Mouse (Mus musculus): Measurements from ENCODE around the gene Dda1. TPM values are rescaled to one million over a fixed set of nuclear protein-coding genes. Genes with fewer than 3 reads are reported as not detected.

Dda1 gene
- polyA plus RNA-seq, 1 experiment from 2014 or later = 85.4 TPM

DNA sequence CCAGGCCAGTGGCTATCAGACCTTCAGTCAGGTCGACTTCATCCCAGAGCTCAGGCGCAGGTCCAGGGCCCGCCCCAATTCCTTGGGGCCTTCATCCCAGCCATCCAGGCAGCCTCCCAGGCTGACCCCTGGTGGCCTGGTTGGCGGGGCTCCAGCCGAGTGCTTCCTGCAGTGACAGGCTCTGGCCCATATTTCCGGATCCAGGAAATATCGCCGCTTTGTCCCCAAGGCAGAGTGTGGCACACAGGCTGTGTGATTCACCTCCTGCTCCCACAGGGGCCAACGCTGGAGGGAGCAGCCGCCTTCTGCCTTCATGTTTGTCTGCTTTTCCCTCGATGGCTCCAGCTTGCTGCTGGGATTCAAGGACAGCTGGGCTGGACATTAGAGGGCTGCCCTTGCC, 27.5 kb downstream of the Dda1 start:
- Histone ChIP-seq H3K4me3 (no peak overlapping the region), H3K4me1 (replicated peaks) (peaks cover 50% of the 10 kb centered on the region), H3K27me3 (replicated peaks) (no peaks in the 10 kb centered on the region), H3K9me3 (replicated peaks) (no peaks in the 10 kb centered on the region), H3K27ac (ENCODE audit: poor library complexity, severe bottlenecking) (peak overlapping the region; percentile 80), H3K36me3 (peaks cover 25% of the 10 kb centered on the region), H3K4me2 (no peak overlapping the region), H3K9ac (no peak overlapping the region)
- 24% methylated on average over 11 of the region's 11 CpGs for WGBS
- peak; percentile 72 for ATAC-seq (ENCODE audit: insufficient number of reproducible peaks, low FRiP score)

DNA sequence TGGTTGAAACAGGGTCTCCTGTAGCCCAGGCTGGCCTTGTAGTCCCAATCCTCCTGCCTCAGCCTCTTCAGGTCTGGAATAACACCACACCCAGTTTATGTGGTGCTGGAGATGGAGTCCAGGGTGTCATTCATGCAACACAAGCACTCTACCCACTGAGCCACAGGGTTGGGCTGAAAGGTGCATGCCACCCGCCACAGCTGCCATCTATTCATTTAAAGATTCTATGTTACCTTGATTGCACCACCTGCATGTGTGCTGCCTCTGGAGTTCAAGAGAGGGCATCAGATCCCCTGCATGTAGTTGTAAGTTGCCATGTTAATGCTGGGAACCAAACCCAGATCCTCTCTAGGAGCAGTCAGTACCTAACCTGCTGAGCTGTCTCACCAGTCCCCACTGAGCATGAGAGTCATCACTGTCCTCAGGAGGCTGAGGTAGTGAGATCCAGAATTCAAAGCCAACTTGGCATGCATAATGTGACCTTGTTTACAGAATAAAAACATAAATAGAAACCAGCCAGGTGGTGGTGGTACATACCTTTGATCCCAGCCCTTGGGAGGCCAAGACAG, 28.2 kb downstream of the Dda1 start:
- Histone ChIP-seq H3K4me1 (replicated peaks) (peaks cover 50% of the 10 kb centered on the region), H3K9ac (no peak overlapping the region), H3K4me2 (no peak overlapping the region), H3K4me3 (no peak overlapping the region), H3K27ac (ENCODE audit: poor library complexity, severe bottlenecking) (peak overlapping the region; percentile 80), H3K36me3 (peaks cover 18% of the 10 kb centered on the region), H3K9me3 (replicated peaks) (no peaks in the 10 kb centered on the region), H3K27me3 (replicated peaks) (no peaks in the 10 kb centered on the region)
- no peak for ATAC-seq (ENCODE audit: insufficient number of reproducible peaks, low FRiP score)
- 70% methylated on average over 1 of the region's 1 CpGs for WGBS

DNA sequence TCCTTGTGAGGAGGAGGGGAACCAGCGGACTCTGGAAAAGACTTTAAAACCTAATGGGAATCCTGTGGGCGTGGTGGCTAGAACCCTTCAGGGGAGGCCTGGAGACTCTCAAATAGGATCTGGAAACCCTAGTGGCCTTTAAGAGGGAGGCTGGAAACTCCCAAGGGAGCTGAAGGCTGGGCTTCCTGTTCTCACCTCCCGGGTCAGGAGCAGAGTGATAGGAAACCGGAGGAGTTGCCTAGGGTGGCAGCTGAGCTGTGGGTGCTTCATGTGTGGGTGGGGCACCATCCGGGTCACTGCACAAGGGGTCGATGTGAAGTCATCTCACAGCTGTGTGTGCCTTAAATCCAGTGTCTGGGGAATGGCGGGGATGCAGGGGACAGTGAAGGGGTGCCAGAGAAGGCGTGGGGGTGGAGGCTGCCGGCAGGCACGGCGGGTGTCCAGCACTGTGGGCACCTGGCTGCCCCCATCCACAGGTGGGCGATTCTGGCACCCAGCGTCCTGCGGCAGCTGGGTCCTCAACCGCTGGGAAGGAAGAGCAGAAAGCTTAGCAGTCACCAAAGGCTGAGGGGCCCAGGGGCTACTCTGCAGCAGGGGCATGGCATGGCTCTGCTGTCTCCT, 29.0 kb downstream of the Dda1 start:
- Histone ChIP-seq H3K36me3 (peaks cover 10% of the 10 kb centered on the region), H3K9me3 (replicated peaks) (no peaks in the 10 kb centered on the region), H3K27me3 (replicated peaks) (no peaks in the 10 kb centered on the region), H3K4me3 (no peak overlapping the region), H3K4me2 (peak overlapping the region; percentile 30), H3K27ac (ENCODE audit: poor library complexity, severe bottlenecking) (peak overlapping the region; percentile 80), H3K9ac (0 out of 2 replicates have a peak overlapping the region, but pooled peaks have one; percentile 38), H3K4me1 (replicated peaks) (peaks cover 50% of the 10 kb centered on the region)
- 16% methylated on average over 15 of the region's 15 CpGs for WGBS
- no peak for ATAC-seq (ENCODE audit: insufficient number of reproducible peaks, low FRiP score)

DNA sequence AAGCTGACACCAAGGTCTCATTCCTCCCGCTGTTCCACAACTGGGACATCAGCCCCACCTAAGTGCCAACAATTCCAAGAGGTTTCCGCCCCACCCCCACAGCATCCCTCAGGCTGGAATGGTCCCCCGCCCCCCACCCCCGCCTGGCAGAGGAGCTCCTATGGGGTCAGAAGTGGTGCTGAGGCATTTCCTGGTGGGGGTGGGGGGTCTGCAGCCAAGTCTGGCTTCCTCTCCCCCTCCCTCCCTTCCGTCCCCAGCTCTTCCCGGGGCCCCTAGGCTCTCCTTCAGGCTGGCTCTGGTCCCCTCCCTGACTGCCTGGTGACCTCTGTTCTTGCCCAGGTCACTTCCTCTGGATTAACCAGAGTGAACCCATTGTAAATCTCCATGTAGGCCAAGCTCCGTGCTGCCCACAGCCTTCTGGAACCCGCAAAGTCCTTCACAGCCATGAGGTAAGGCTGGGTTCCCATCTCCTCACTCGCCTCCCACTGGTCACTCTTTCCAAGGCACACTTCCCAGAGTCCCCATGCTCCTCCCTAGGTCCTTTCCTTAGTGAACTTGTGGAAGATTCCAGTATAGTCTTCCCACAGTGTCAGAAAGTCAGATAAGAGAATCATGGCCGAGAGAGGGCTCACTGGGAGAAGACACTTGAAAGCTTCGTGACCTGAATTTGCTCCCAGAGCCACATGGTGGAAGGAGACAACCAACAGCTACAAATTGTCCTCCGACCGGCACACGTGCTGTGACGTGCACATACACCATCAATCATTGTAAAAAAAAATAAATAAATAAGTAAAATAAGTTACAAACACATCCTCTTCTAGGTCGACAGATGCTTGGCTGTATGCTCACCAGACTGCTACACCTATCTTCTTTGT, 30.1 kb downstream of the Dda1 start:
- H3K36me3 ChIP-seq = peaks cover 2% of the 10 kb centered on the region; the same call in 1 of the 2 replicates
- H3K4me3 ChIP-seq = no peak overlapping the region
- H3K4me2 ChIP-seq = peak overlapping the region; percentile 30
- H3K27ac ChIP-seq (ENCODE audit: poor library complexity, severe bottlenecking) = peak overlapping the region; percentile 80
- no peak overlapping the region for H3K9ac ChIP-seq
- H3K9me3 ChIP-seq (replicated peaks) = no peaks in the 10 kb centered on the region
- no peaks in the 10 kb centered on the region for H3K27me3 ChIP-seq (replicated peaks)
- 29% methylated on average over 16 of the region's 16 CpGs for WGBS
- H3K4me1 ChIP-seq (replicated peaks) = peaks cover 50% of the 10 kb centered on the region
- peak; percentile 60 for ATAC-seq (ENCODE audit: insufficient number of reproducible peaks, low FRiP score)

DNA sequence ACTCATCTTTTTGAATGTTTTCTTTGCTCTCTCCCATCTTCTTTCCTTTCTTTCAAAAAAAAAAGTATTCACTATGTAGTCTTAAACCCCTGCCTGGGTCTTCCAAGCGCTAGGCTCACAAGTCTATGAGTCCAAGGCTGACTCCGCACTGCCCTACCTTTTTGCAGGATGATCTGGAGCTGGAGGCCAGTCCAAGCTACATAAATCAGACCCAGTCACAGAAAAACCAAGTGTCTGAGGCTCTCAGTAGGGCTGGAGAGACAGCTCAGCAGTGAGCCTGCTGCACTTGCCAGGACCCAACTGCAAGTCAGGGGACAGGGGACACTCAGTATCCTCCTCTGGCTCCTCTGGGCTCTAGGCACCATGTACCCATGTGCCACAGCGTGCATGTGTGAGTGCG, 35.4 kb downstream of the Dda1 start:
- H3K27ac ChIP-seq (ENCODE audit: poor library complexity, severe bottlenecking) = no peak overlapping the region
- H3K4me2 ChIP-seq = no peak overlapping the region
- no peak overlapping the region for H3K9ac ChIP-seq
- H3K4me3 ChIP-seq = no peak overlapping the region
- 82% methylated on average over 4 of the region's 4 CpGs for WGBS
- peaks cover 19% of the 10 kb centered on the region for H3K4me1 ChIP-seq (replicated peaks)
- H3K9me3 ChIP-seq (replicated peaks) = no peaks in the 10 kb centered on the region
- H3K36me3 ChIP-seq = no peaks in the 10 kb centered on the region; the same call in 1 of the 2 replicates
- ATAC-seq (ENCODE audit: insufficient number of reproducible peaks, low FRiP score) = no peak
- H3K27me3 ChIP-seq (replicated peaks) = peaks cover 40% of the 10 kb centered on the region

DNA sequence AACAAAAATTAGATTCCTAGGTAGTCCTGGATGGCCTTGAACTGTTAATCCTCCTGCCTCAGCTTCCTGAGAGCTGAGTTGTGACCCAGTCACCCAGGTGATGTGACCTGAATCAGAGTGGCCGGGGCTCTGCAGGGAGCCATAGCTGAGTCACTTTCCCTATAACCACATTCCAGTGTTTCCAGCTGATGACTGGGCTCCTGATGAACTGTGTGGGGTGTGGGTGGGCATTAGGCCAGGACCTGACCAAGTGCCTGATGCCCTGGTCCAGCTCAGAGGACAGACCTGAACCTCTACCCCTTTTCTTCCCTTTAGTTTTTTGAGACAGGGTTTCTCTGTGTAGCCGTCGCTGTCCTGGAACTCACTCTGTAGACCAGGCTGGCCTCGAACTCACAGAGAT, 36.3 kb downstream of the Dda1 start:
- Histone ChIP-seq H3K4me1 (replicated peaks) (peaks cover 13% of the 10 kb centered on the region; the same call in 1 of the 2 replicates), H3K27ac (ENCODE audit: poor library complexity, severe bottlenecking) (no peak overlapping the region), H3K4me3 (no peak overlapping the region), H3K4me2 (no peak overlapping the region), H3K9ac (no peak overlapping the region), H3K27me3 (replicated peaks) (peaks cover 49% of the 10 kb centered on the region), H3K9me3 (replicated peaks) (no peaks in the 10 kb centered on the region), H3K36me3 (no peaks in the 10 kb centered on the region; the same call in 1 of the 2 replicates)
- no peak for ATAC-seq (ENCODE audit: insufficient number of reproducible peaks, low FRiP score)
- 92% methylated on average over 4 of the region's 4 CpGs for whole genome bisulfite sequencing

DNA sequence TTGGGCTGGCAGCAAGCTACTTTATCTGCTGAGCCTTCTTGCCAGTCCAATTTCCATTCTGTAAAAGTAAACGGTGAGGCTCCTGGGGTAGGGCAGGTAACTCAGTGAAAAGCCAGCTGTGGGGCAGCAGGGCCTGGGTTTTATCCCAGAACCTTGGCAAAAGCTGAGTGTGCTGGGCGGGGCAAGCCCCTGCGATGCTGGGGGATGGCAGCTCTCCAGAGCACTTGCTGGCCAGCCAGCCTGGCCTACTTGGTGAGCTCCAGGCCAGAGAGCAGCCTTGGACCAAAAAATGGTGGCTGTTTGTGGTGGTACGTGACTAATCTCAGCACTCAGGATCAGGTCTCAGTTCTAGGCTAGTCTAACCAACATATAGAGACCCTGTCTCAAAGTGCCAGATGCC, 37.0 kb downstream of the Dda1 start:
- Histone ChIP-seq H3K9me3 (replicated peaks) (no peaks in the 10 kb centered on the region), H3K4me1 (replicated peaks) (peaks cover 13% of the 10 kb centered on the region; the same call in 1 of the 2 replicates), H3K36me3 (no peaks in the 10 kb centered on the region; the same call in 1 of the 2 replicates), H3K27ac (ENCODE audit: poor library complexity, severe bottlenecking) (no peak overlapping the region), H3K9ac (no peak overlapping the region), H3K27me3 (replicated peaks) (peaks cover 56% of the 10 kb centered on the region), H3K4me3 (no peak overlapping the region), H3K4me2 (no peak overlapping the region)
- ATAC-seq (ENCODE audit: insufficient number of reproducible peaks, low FRiP score) = no peak
- WGBS = 69% methylated on average over 4 of the region's 4 CpGs

DNA sequence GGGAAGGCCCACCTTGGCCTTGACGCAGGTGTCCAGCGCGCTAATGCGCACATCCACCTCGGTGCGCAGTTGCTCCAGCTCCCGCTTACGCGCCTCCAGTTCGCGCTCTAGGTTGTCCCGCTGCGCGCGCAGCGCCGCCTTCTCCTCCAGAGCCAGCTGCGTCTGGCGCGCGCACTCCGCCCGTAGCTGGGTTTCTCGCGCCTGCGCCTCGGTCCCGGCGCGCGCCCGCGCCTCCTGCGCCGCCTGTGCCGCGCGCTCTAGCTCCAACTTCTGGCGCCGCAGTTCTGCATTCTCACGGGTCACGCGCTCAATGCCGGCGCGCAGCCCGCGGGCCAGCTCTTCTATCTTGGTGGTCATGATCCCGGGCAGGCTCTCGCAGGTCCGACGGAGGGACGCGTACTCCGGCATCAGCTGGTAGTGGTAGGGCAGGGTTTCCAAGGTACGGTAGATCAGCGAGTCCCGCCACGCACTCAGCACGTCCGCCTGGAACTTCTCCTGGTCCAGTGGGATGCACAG, 38.6 kb downstream of the Dda1 start:
- peak overlapping the region; percentile 49 for H3K4me3 ChIP-seq
- peaks cover 69% of the 10 kb centered on the region for H3K27me3 ChIP-seq (replicated peaks)
- under 1% methylated on average over 61 of the region's 61 CpGs for WGBS

DNA sequence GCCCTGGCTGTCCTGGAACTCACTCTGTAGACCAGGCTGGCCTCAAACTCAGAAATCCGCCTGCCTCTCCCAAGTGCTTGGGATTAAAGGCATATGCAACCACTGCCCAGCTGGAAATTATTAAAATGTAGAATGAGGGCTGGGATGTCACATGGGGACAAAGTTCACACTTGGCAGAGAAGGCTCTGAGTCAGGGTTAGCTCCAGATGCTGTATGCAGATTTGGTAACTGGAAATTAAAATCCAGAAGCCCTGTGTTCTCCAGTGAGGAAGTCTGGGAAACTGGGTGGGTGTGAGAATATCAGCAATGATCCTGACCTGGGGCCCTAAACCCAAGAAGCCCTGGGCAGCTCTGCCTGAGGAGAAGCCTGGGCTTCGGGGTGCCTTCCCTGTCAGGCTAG, 40.3 kb downstream of the Dda1 start:
- H3K36me3 ChIP-seq = no peaks in the 10 kb centered on the region
- H3K4me1 ChIP-seq (replicated peaks) = peaks cover 18% of the 10 kb centered on the region
- H3K9me3 ChIP-seq (replicated peaks) = no peaks in the 10 kb centered on the region
- no peak overlapping the region; the same call in 1 of the 2 replicates for H3K27ac ChIP-seq (ENCODE audit: poor library complexity, severe bottlenecking)
- H3K4me2 ChIP-seq = peak overlapping the region; percentile 62
- peaks cover 70% of the 10 kb centered on the region for H3K27me3 ChIP-seq (replicated peaks)
- H3K4me3 ChIP-seq = peak overlapping the region; percentile 47
- ATAC-seq (ENCODE audit: insufficient number of reproducible peaks, low FRiP score) = no peak
- 68% methylated on average over 2 of the region's 2 CpGs for WGBS
- H3K9ac ChIP-seq = peak overlapping the region; percentile 60

More for the DNA sequence above, 38.6 kb downstream of the Dda1 start:
- peak; percentile 34 for ATAC-seq (ENCODE audit: insufficient number of reproducible peaks, low FRiP score)
- H3K9ac ChIP-seq = peak overlapping the region; percentile 65
- H3K4me1 ChIP-seq (replicated peaks) = peaks cover 18% of the 10 kb centered on the region
- H3K36me3 ChIP-seq = no peaks in the 10 kb centered on the region
- H3K9me3 ChIP-seq (replicated peaks) = no peaks in the 10 kb centered on the region
- peak overlapping the region; percentile 83 for H3K4me2 ChIP-seq
- no peak overlapping the region for H3K27ac ChIP-seq (ENCODE audit: poor library complexity, severe bottlenecking)

DNA sequence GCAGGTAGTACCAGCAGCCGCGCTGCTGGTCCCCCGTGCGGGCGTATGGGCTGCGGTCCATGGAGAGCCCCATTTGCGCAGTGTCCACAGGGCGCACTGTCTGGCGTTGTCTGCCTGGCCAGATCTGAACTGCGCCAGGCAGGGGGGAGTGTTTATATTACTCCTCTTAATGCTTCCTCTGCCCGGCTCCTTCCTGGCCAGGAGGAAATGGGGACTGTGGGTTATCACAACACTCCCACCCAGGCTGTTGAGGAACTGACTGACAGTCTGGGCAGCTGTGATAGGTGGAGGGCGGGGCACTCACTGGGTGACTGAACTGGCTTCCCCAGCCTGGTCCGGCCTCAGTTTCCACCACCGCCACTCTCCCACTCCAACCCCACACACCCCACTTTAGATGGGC, 42.6 kb downstream of the Dda1 start, which contains the start of gene Plvap:
Plvap (minus strand) TSS at position 109 of the 400 bp plus-strand sequence.
- Histone ChIP-seq H3K36me3 (no peaks in the 10 kb centered on the region), H3K4me3 (peak within 1 kb of the TSS; percentile 47), H3K9me3 (replicated peaks) (no peaks in the 10 kb centered on the region), H3K4me1 (replicated peaks) (peaks cover 18% of the 10 kb centered on the region), H3K27ac (ENCODE audit: poor library complexity, severe bottlenecking) (peak within 1 kb of the TSS; percentile 53), H3K4me2 (peak within 1 kb of the TSS; percentile 62), H3K9ac (peak within 1 kb of the TSS; percentile 54), H3K27me3 (replicated peaks) (peaks cover 54% of the 10 kb centered on the region)
- peak; percentile 76 for ATAC-seq (ENCODE audit: insufficient number of reproducible peaks, low FRiP score)
- 16% methylated on average over 14 of the region's 14 CpGs for WGBS
